Mouse (Mus musculus): ENCODE results near the gene H2-DMb1. TPM values are rescaled to one million over a fixed set of nuclear protein-coding genes. Genes with fewer than 3 reads are reported as not detected.

H2-DMb1 gene
- polyA plus RNA-seq, 1 experiment from 2014 or later: 0.76 TPM

DNA sequence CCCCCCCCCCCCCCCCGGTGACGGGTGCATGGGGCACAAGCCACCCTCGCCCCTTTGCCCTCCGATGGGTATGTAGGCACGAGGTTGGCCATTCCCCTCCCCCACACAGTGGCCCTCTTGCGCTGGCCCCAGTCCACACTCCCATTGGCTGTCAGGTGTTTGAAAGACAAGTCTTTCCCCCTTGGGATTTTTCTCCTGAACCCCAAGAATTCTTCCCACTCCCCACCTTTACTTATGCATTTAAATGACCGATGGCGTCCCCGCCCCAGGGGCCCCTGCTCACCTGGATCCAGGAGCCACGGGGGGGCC lies 31.0 kb upstream of the H2-DMb1 start:
- peak overlapping the region; percentile 88 for H3K4me3 ChIP-seq (replicated peaks; ENCODE audit: low read length)
- WGBS: 2% methylated on average over 7 of the region's 10 CpGs
- peaks cover 20% of the 10 kb centered on the region for H3K36me3 ChIP-seq (replicated peaks; ENCODE audit: control insufficient read depth, insufficient read depth)
- peaks cover 20% of the 10 kb centered on the region for H3K4me1 ChIP-seq (replicated peaks; ENCODE audit: control insufficient read depth, insufficient read depth, low read length)
- ATAC-seq (ENCODE audit: low FRiP score): no peak
- no peak for DNase-seq (ENCODE audit: low spot score)
- no peaks in the 10 kb centered on the region for H3K27me3 ChIP-seq (ENCODE audit: control insufficient read depth, insufficient read depth, low read length)
- peak overlapping the region; percentile 90 for H3K9ac ChIP-seq
- H3K4me2 ChIP-seq (replicated peaks): peak overlapping the region; percentile 94
- H3K27ac ChIP-seq: peak overlapping the region; percentile 100
- no peaks in the 10 kb centered on the region for H3K9me3 ChIP-seq (ENCODE audit: control insufficient read depth, low read length)

DNA sequence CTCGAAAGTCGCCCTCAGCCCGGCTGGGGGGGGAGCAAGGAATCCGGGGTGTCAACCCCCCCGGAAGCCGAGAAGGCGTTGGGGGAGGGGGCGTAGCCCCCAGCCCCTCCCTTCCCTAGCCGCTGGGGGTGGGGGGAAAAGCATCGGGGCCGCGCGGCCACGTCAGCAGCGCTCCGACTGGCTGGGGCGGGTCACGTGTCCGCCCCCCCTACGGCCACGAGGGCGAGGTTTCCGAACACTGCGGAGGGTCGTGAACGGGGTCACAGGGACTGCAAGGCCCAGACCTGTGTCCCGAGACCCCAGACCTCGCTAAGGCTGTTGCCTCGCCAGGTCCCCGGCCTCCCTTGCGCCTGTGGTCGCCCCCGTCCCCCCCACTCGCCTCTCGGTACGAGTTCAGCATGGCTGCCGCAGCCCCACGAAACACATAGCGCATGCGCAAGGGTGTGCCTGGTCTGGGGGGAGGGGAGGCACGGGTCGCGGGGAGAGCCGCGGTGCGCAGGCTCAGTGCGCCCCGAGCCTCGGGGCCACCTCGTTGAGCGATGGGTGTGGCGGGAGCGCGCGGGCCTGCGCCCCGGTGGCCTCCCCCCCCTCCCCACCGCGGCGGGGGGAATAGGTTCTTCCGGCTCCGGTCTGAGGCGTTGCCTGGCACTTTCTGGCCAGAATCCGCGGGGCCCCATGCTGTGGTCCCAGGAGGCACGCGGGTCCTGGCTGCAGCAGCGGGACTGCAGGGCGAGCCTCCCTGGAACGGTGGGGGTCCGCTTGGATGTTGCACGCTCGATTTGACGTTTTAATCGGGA lies 30.5 kb upstream of the H2-DMb1 start, which contains the start of gene Brd2:
TSS of gene Brd2 (minus strand) at position 447 of the 797 bp plus-strand sequence.
- ATAC-seq (ENCODE audit: low FRiP score): peak; percentile 56
- peak within 1 kb of the TSS; percentile 100 for H3K27ac ChIP-seq
- WGBS: under 1% methylated on average over 71 of the region's 75 CpGs
- no peaks in the 10 kb centered on the region for H3K9me3 ChIP-seq (ENCODE audit: control insufficient read depth, low read length)
- peak; percentile 97 for DNase-seq (ENCODE audit: low spot score)
- H3K27me3 ChIP-seq (ENCODE audit: control insufficient read depth, insufficient read depth, low read length): no peaks in the 10 kb centered on the region
- peak within 1 kb of the TSS; percentile 94 for H3K4me2 ChIP-seq (replicated peaks)
- H3K4me3 ChIP-seq (replicated peaks; ENCODE audit: low read length): peak within 1 kb of the TSS; percentile 88
- H3K36me3 ChIP-seq (replicated peaks; ENCODE audit: control insufficient read depth, insufficient read depth): peaks cover 15% of the 10 kb centered on the region
- peaks cover 15% of the 10 kb centered on the region for H3K4me1 ChIP-seq (replicated peaks; ENCODE audit: control insufficient read depth, insufficient read depth, low read length)
- peak within 1 kb of the TSS; percentile 90 for H3K9ac ChIP-seq

DNA sequence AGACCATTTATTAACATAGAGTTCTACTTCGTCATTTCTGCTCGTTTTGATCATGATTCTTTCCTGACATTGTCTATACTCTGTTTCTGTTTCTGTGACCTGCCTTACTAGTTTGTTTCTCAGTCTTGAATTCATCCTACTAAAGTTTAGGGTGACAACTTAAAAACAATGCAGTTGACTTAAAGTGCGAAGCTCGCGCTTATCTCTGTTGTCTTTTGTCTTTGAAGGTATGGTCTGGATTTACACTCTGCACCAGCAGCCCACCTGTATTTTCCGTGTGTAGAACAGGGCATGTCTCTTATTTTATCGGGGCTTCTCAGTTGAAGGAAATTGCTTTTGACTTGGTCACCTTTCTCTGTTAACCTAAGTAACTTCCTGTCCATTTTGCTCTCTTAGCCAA lies 29.8 kb upstream of the H2-DMb1 start:
- no peak for DNase-seq (ENCODE audit: low spot score)
- H3K27me3 ChIP-seq (ENCODE audit: control insufficient read depth, insufficient read depth, low read length): no peaks in the 10 kb centered on the region
- H3K4me3 ChIP-seq (replicated peaks; ENCODE audit: low read length): peak overlapping the region; percentile 88
- WGBS: 2% methylated on average over 7 of the region's 7 CpGs
- H3K4me1 ChIP-seq (replicated peaks; ENCODE audit: control insufficient read depth, insufficient read depth, low read length): peaks cover 14% of the 10 kb centered on the region
- peak overlapping the region; percentile 90 for H3K9ac ChIP-seq
- H3K4me2 ChIP-seq (replicated peaks): peak overlapping the region; percentile 94
- peaks cover 9% of the 10 kb centered on the region for H3K36me3 ChIP-seq (replicated peaks; ENCODE audit: control insufficient read depth, insufficient read depth)
- no peaks in the 10 kb centered on the region for H3K9me3 ChIP-seq (ENCODE audit: control insufficient read depth, low read length)
- peak overlapping the region; percentile 100 for H3K27ac ChIP-seq
- no peak for ATAC-seq (ENCODE audit: low FRiP score)

DNA sequence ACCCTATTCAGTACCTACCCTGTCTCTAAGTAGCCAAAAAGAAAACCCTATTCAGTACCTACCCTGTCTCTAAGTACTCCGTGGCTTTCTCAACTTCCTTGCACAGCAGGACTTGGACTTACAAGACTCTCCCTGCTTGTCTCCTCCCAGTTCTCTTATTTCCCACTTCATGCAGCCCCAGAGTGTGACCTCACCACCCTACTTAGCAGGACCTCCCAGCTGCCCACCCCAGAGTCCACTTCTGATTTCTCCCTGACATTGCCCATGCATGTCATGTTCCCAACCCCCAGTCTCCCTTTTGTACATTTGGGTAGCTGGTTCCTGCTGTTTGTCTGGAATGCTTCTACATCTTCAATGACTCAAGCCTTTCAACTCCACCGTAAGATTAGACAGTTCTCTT lies 29.4 kb upstream of the H2-DMb1 start:
- ATAC-seq (ENCODE audit: low FRiP score) (no peak), DNase-seq (ENCODE audit: low spot score) (no peak)
- Histone ChIP-seq H3K9me3 (ENCODE audit: control insufficient read depth, low read length) (no peaks in the 10 kb centered on the region), H3K4me3 (replicated peaks; ENCODE audit: low read length) (peak overlapping the region; percentile 88), H3K36me3 (replicated peaks; ENCODE audit: control insufficient read depth, insufficient read depth) (peaks cover 5% of the 10 kb centered on the region), H3K9ac (peak overlapping the region; percentile 90), H3K4me1 (replicated peaks; ENCODE audit: control insufficient read depth, insufficient read depth, low read length) (peaks cover 14% of the 10 kb centered on the region), H3K4me2 (replicated peaks) (peak overlapping the region; percentile 94), H3K27ac (peak overlapping the region; percentile 100), H3K27me3 (ENCODE audit: control insufficient read depth, insufficient read depth, low read length) (no peaks in the 10 kb centered on the region)
- 4% methylated on average over 2 of the region's 2 CpGs for WGBS

DNA sequence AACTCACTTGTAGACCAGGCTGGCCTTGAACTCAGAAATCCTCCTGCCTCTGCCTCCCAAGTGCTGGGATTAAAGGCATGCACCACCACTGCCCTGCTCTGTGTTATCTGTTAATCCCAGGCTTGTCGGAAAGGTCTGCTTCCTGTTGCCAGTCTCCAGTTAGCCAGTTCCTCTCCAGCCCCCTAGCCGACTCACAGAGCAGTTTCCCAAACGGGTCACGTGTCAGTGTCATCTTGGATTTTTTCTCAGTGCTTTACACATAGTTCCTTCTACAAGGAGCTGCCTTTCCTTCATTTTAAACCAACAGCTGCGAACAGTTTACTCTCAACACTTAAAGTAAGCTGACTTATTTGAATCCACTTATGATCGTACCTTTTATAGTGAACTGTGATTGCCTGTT lies 28.2 kb upstream of the H2-DMb1 start:
- 81% methylated on average over 6 of the region's 6 CpGs for WGBS
- H3K9me3 ChIP-seq (ENCODE audit: control insufficient read depth, low read length): no peaks in the 10 kb centered on the region
- no peaks in the 10 kb centered on the region for H3K27me3 ChIP-seq (ENCODE audit: control insufficient read depth, insufficient read depth, low read length)
- no peak overlapping the region for H3K4me3 ChIP-seq (replicated peaks; ENCODE audit: low read length)
- DNase-seq (ENCODE audit: low spot score) (no peak), ATAC-seq (ENCODE audit: low FRiP score) (no peak)
- no peaks in the 10 kb centered on the region for H3K36me3 ChIP-seq (replicated peaks; ENCODE audit: control insufficient read depth, insufficient read depth)
- H3K4me2 ChIP-seq (replicated peaks): 0 out of 2 replicates have a peak overlapping the region, but pooled peaks have one; percentile 94
- peaks cover 14% of the 10 kb centered on the region for H3K4me1 ChIP-seq (replicated peaks; ENCODE audit: control insufficient read depth, insufficient read depth, low read length)
- no peak overlapping the region for H3K27ac ChIP-seq
- no peak overlapping the region for H3K9ac ChIP-seq

DNA sequence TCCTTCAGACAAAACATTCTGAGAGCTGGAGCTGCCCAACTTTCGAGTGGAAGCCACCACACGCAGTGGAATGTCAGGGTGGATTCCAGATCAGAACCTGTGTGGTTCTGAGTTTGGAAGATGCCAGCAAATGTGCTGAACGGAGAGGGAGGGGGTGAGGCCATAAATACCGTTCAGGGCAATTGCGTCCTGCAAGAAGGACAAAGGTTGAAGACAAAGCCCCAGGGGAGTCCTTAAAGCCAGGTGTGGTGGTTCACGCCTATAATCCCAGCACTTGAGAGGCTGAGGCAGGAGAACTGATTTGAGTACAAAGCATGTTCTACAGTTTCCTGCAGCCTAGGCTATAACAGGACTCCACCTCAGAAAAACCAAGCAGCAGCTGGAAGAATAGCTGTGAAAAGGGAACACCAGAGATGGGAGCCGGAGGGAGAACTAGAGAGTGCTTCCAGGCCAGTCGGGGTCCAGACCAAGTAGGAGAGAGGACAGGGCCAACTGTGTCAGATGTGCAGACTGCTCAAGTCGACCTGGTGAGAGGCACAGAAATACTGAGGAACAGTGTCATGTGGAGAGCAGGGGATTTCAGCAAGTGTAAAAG lies 25.9 kb upstream of the H2-DMb1 start:
- no peak overlapping the region for H3K27ac ChIP-seq
- H3K36me3 ChIP-seq (replicated peaks; ENCODE audit: control insufficient read depth, insufficient read depth): no peaks in the 10 kb centered on the region
- ATAC-seq (ENCODE audit: low FRiP score): no peak
- WGBS: 59% methylated on average over 9 of the region's 9 CpGs
- H3K27me3 ChIP-seq (ENCODE audit: control insufficient read depth, insufficient read depth, low read length): no peaks in the 10 kb centered on the region
- H3K4me2 ChIP-seq (replicated peaks): no peak overlapping the region
- no peak for DNase-seq (ENCODE audit: low spot score)
- no peak overlapping the region for H3K4me3 ChIP-seq (replicated peaks; ENCODE audit: low read length)
- peaks cover 14% of the 10 kb centered on the region for H3K4me1 ChIP-seq (replicated peaks; ENCODE audit: control insufficient read depth, insufficient read depth, low read length)
- H3K9me3 ChIP-seq (ENCODE audit: control insufficient read depth, low read length): no peaks in the 10 kb centered on the region
- H3K9ac ChIP-seq: no peak overlapping the region

DNA sequence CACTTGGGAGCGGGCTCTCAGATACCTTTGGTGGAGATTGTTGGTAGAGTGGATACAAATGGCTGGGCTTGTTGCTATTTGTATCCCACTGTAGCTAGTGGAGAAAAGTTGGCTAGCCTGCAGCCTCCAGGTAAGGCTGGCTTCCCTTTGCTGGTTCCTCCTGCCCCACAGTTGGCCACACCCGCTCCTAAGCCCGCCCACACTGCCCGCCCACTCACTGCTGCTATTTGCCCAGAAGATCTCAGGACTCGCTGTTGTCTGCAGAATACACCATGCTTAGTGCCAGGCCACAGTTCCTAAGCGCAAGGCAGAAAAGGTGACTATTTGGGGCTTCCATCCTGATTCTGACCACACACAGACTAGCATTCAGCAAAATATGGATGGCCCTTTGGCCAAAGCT lies 25.4 kb upstream of the H2-DMb1 start:
- H3K27me3 ChIP-seq (ENCODE audit: control insufficient read depth, insufficient read depth, low read length): no peaks in the 10 kb centered on the region
- WGBS: 20% methylated on average over 6 of the region's 6 CpGs
- no peak for DNase-seq (ENCODE audit: low spot score)
- no peak for ATAC-seq (ENCODE audit: low FRiP score)
- H3K4me2 ChIP-seq (replicated peaks): no peak overlapping the region
- no peak overlapping the region for H3K9ac ChIP-seq
- peaks cover 14% of the 10 kb centered on the region for H3K4me1 ChIP-seq (replicated peaks; ENCODE audit: control insufficient read depth, insufficient read depth, low read length)
- no peak overlapping the region for H3K4me3 ChIP-seq (replicated peaks; ENCODE audit: low read length)
- no peaks in the 10 kb centered on the region for H3K36me3 ChIP-seq (replicated peaks; ENCODE audit: control insufficient read depth, insufficient read depth)
- H3K9me3 ChIP-seq (ENCODE audit: control insufficient read depth, low read length): no peaks in the 10 kb centered on the region
- no peak overlapping the region for H3K27ac ChIP-seq

DNA sequence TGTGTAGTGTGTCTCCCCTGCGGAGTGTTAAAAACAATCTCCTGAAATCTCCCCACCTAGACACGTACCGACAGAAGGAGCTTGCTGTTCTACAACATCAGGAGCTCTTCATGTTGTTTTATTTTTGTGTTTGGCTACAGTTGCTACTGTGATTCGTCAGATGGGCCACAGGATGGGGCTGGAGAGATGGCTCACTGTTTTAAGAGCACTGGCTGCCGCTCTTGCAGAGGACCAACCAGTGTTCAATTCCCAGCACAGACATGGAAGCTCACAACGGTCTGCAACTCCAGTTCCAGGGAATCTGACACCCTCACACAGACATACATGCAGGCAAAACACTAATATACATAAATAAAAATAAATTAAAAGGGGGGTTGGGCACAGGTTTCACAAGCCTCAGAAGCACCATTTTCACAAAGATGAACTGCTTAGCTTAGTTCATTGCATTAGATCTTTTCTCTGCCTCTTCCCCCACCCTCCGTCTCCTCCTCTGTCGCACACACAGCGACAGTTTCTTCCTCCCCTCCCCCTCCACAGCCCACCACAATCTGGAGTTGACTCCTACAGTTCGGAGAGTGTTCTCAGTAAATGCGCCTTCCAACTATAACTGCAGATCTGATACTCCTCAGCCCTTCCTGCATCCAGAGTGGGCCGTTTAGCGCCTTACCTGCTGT lies 24.5 kb upstream of the H2-DMb1 start:
- no peak for DNase-seq (ENCODE audit: low spot score)
- H3K4me2 ChIP-seq (replicated peaks): no peak overlapping the region
- no peaks in the 10 kb centered on the region for H3K9me3 ChIP-seq (ENCODE audit: control insufficient read depth, low read length)
- H3K4me1 ChIP-seq (replicated peaks; ENCODE audit: control insufficient read depth, insufficient read depth, low read length): peaks cover 12% of the 10 kb centered on the region
- H3K4me3 ChIP-seq (replicated peaks; ENCODE audit: low read length): no peak overlapping the region
- 23% methylated on average over 13 of the region's 13 CpGs for WGBS
- H3K36me3 ChIP-seq (replicated peaks; ENCODE audit: control insufficient read depth, insufficient read depth): no peaks in the 10 kb centered on the region
- no peak; the same call in 1 of the 2 replicates for ATAC-seq (ENCODE audit: low FRiP score)
- no peak overlapping the region for H3K27ac ChIP-seq
- H3K9ac ChIP-seq: no peak overlapping the region
- no peaks in the 10 kb centered on the region for H3K27me3 ChIP-seq (ENCODE audit: control insufficient read depth, insufficient read depth, low read length)

All from hindbrain, embryonic 14.5 days (tissue).